Mouse (Mus musculus) granulocyte monocyte progenitor cell, adult 5-6 weeks (primary cell): Measurements from ENCODE around the gene Timm9. TPM values are rescaled to one million over a fixed set of nuclear protein-coding genes. Genes with fewer than 3 reads are reported as not detected.
"Not testable (repeated sequence)": the region's sequence is repeated elsewhere in the genome, so short reads cannot be mapped to it uniquely, and the experiment has no call there.

Experiments used
- ATAC-seq: replicated peaks from 2 replicates; pipeline ENCODE4 v1.8.0; 2016; ENCODE audit warnings: mild to moderate bottlenecking, moderate TSS enrichment, inconsistent platforms; ENCODE audit not compliant: poor library complexity, severe bottlenecking
- total RNA-seq, 2 experiments: library from RNA; stranded (forward) in 1 of 2; stranded (reverse) in 1 of 2; fragments of 200-712, 200-1000 nt in 1 of 2; fragments of >200 nt in 1 of 2; fragmentation: Nextera tagmentation in 1 of 2; gene quantifications; 2 replicates each; pipeline ENCODE4 v1.2.3; 2014 to 2017

Gene Timm9
- total RNA-seq, 2 experiments from 2014 or later, result 74.0 to 86.1 TPM

GRCm38 (mm10) chr12:71111331-71111730 is 25.2 kb downstream of the Timm9 start, which contains the start of gene Tomm20l:
Gene Tomm20l, plus strand, starts transcription at chr12:71111428.
- ATAC-seq, result peak; percentile 60

- ATAC-seq, result no peak
Observed at GRCm38 (mm10) chr12:71107216-71107771, 29.2 kb downstream of the Timm9 start.

- not testable (repeated sequence) for ATAC-seq
Observed at GRCm38 (mm10) chr12:71104275-71104674, 32.2 kb downstream of the Timm9 start.

DNA sequence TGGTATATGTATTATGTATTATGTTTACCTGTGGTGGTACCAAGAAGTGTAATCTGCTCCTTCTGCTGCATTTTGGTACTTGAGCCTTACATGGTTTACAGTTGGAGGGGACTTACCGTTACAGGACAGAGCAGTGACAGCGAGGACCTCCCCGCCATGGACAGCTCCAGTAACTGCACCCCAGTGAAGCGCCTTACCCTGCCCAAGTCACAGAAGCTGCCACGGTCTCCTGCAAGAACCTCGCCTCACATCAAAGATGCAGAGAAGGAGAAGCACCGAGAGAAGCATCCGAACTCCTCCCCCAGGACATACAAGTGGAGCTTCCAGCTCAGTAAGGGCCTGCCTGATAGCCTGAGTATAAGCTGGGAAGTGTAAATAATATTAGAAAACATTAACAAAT is 50.2 kb downstream of the Timm9 start:
- no peak for ATAC-seq

Other genes starting within 250 kb of the Timm9 start
- 52.2 and 73.9 TPM in 2 replicates for gene Actr10, start 198.8 kb downstream of the Timm9 start, total RNA-seq (2014; fragmentation: Nextera tagmentation)
- gene Actr10, start 198.8 kb downstream of the Timm9 start, total RNA-seq (2017), result 65.9 and 74.6 TPM in 2 replicates
- gene Psma3, start 162.1 kb downstream of the Timm9 start, total RNA-seq (2014; fragmentation: Nextera tagmentation), result 400 and 405 TPM in 2 replicates
- gene Psma3, start 162.1 kb downstream of the Timm9 start, total RNA-seq (2017), result 401 and 460 TPM in 2 replicates
- gene Arid4a, start 120.7 kb downstream of the Timm9 start, total RNA-seq (2014; fragmentation: Nextera tagmentation), result 23.8 and 26.9 TPM in 2 replicates
- 43.3 and 46.0 TPM in 2 replicates for gene Arid4a, start 120.7 kb downstream of the Timm9 start, total RNA-seq (2017)
- gene Tomm20l, start 25.3 kb downstream of the Timm9 start, total RNA-seq (2014; fragmentation: Nextera tagmentation), result not detected in 2 replicates
- not detected in 2 replicates for gene Tomm20l, start 25.3 kb downstream of the Timm9 start, total RNA-seq (2017)
- 18.0 and 20.9 TPM in 2 replicates for gene 2700049A03Rik, start 164 bp upstream of the Timm9 start, total RNA-seq (2014; fragmentation: Nextera tagmentation)
- gene 2700049A03Rik, start 164 bp upstream of the Timm9 start, total RNA-seq (2017), result 11.8 and 17.8 TPM in 2 replicates
- 0.51 and 0.80 TPM in 2 replicates for gene Dact1, start 173.2 kb upstream of the Timm9 start, total RNA-seq (2014; fragmentation: Nextera tagmentation)
- gene Dact1, start 173.2 kb upstream of the Timm9 start, total RNA-seq (2017), result 0.47 TPM in 1 of 2 replicates, not detected in the other